Mouse (Mus musculus): ENCODE results near the gene Gm45062. TPM values are rescaled to one million over a fixed set of nuclear protein-coding genes. Genes with fewer than 3 reads are reported as not detected.

The Gm45062 gene
- polyA plus RNA-seq, 1 experiment from 2014 or later, result 10.6 TPM

GRCm38 (mm10) chr6:8275098-8275497 lies 15.8 kb downstream of the Gm45062 start:
- Histone ChIP-seq H3K27ac (peak overlapping the region; percentile 32; the same call in 1 of the 2 replicates), H3K4me3 (replicated peaks; ENCODE audit: low read length) (no peak overlapping the region), H3K9ac (no peak overlapping the region), H3K4me1 (replicated peaks; ENCODE audit: control insufficient read depth, insufficient read depth, low read length) (no peaks in the 10 kb centered on the region), H3K4me2 (replicated peaks) (no peak overlapping the region), H3K27me3 (ENCODE audit: control insufficient read depth, insufficient read depth, low read length) (no peaks in the 10 kb centered on the region), H3K36me3 (replicated peaks; ENCODE audit: control insufficient read depth, insufficient read depth) (peaks cover 17% of the 10 kb centered on the region), H3K9me3 (ENCODE audit: control insufficient read depth, low read length) (no peaks in the 10 kb centered on the region)
- peak; percentile 86 for DNase-seq (ENCODE audit: low spot score)
- ATAC-seq (ENCODE audit: low FRiP score), result peak; percentile 57; the same call in 1 of the 2 replicates
- WGBS, result 8% methylated on average over 1 of the region's 1 CpGs

GRCm38 (mm10) chr6:8276431-8276830 lies 17.2 kb downstream of the Gm45062 start:
- H3K4me3 ChIP-seq (replicated peaks; ENCODE audit: low read length), result no peak overlapping the region
- no peak for DNase-seq (ENCODE audit: low spot score)
- peaks cover 7% of the 10 kb centered on the region for H3K36me3 ChIP-seq (replicated peaks; ENCODE audit: control insufficient read depth, insufficient read depth)
- no peaks in the 10 kb centered on the region for H3K9me3 ChIP-seq (ENCODE audit: control insufficient read depth, low read length)
- no peak overlapping the region for H3K27ac ChIP-seq
- WGBS, result 93% methylated on average over 4 of the region's 4 CpGs
- no peak overlapping the region for H3K4me2 ChIP-seq (replicated peaks)
- no peaks in the 10 kb centered on the region for H3K27me3 ChIP-seq (ENCODE audit: control insufficient read depth, insufficient read depth, low read length)
- no peak overlapping the region for H3K9ac ChIP-seq
- no peak for ATAC-seq (ENCODE audit: low FRiP score)
- no peaks in the 10 kb centered on the region for H3K4me1 ChIP-seq (replicated peaks; ENCODE audit: control insufficient read depth, insufficient read depth, low read length)

- no peaks in the 10 kb centered on the region for H3K9me3 ChIP-seq (ENCODE audit: control insufficient read depth, low read length)
- no peaks in the 10 kb centered on the region for H3K27me3 ChIP-seq (ENCODE audit: control insufficient read depth, insufficient read depth, low read length)
- H3K4me1 ChIP-seq (replicated peaks; ENCODE audit: control insufficient read depth, insufficient read depth, low read length), result no peaks in the 10 kb centered on the region
- no peak overlapping the region for H3K27ac ChIP-seq
- no peaks in the 10 kb centered on the region for H3K36me3 ChIP-seq (replicated peaks; ENCODE audit: control insufficient read depth, insufficient read depth)
- ATAC-seq (ENCODE audit: low FRiP score), result no peak
- H3K4me2 ChIP-seq (replicated peaks), result no peak overlapping the region
- no peak overlapping the region for H3K4me3 ChIP-seq (replicated peaks; ENCODE audit: low read length)
- DNase-seq (ENCODE audit: low spot score), result no peak
- H3K9ac ChIP-seq, result no peak overlapping the region
- 73% methylated on average over 5 of the region's 5 CpGs for WGBS
Observed at GRCm38 (mm10) chr6:8278426-8279002, 19.3 kb downstream of the Gm45062 start.

- WGBS, result 82% methylated on average over 4 of the region's 4 CpGs
- no peak overlapping the region for H3K27ac ChIP-seq
- H3K9me3 ChIP-seq (ENCODE audit: control insufficient read depth, low read length), result no peaks in the 10 kb centered on the region
- DNase-seq (ENCODE audit: low spot score) (no peak), ATAC-seq (ENCODE audit: low FRiP score) (no peak)
- no peak overlapping the region for H3K9ac ChIP-seq
- H3K27me3 ChIP-seq (ENCODE audit: control insufficient read depth, insufficient read depth, low read length), result no peaks in the 10 kb centered on the region
- no peak overlapping the region for H3K4me3 ChIP-seq (replicated peaks; ENCODE audit: low read length)
- no peaks in the 10 kb centered on the region for H3K4me1 ChIP-seq (replicated peaks; ENCODE audit: control insufficient read depth, insufficient read depth, low read length)
- H3K36me3 ChIP-seq (replicated peaks; ENCODE audit: control insufficient read depth, insufficient read depth), result no peaks in the 10 kb centered on the region
- H3K4me2 ChIP-seq (replicated peaks), result no peak overlapping the region
Observed at GRCm38 (mm10) chr6:8283255-8283654, 24.0 kb downstream of the Gm45062 start.

GRCm38 (mm10) chr6:8285401-8285960 lies 26.2 kb downstream of the Gm45062 start:
- H3K4me2 ChIP-seq (replicated peaks), result no peak overlapping the region
- no peaks in the 10 kb centered on the region for H3K4me1 ChIP-seq (replicated peaks; ENCODE audit: control insufficient read depth, insufficient read depth, low read length)

GRCm38 (mm10) chr6:8286146-8286545 lies 26.9 kb downstream of the Gm45062 start:
- no peak overlapping the region for H3K4me2 ChIP-seq (replicated peaks)
- no peak for DNase-seq (ENCODE audit: low spot score)
- 97% methylated on average over 3 of the region's 3 CpGs for WGBS
- H3K9ac ChIP-seq, result no peak overlapping the region
- H3K4me3 ChIP-seq (replicated peaks; ENCODE audit: low read length), result no peak overlapping the region
- no peaks in the 10 kb centered on the region for H3K36me3 ChIP-seq (replicated peaks; ENCODE audit: control insufficient read depth, insufficient read depth)
- no peak overlapping the region for H3K27ac ChIP-seq
- H3K9me3 ChIP-seq (ENCODE audit: control insufficient read depth, low read length), result no peaks in the 10 kb centered on the region
- no peak for ATAC-seq (ENCODE audit: low FRiP score)
- no peaks in the 10 kb centered on the region for H3K4me1 ChIP-seq (replicated peaks; ENCODE audit: control insufficient read depth, insufficient read depth, low read length)
- no peaks in the 10 kb centered on the region for H3K27me3 ChIP-seq (ENCODE audit: control insufficient read depth, insufficient read depth, low read length)

More at GRCm38 (mm10) chr6:8285401-8285960, 26.2 kb downstream of the Gm45062 start:
- H3K9me3 ChIP-seq (ENCODE audit: control insufficient read depth, low read length), result no peaks in the 10 kb centered on the region
- H3K9ac ChIP-seq, result no peak overlapping the region
- DNase-seq (ENCODE audit: low spot score), result no peak
- 77% methylated on average over 3 of the region's 3 CpGs for WGBS
- no peak overlapping the region for H3K27ac ChIP-seq
- no peaks in the 10 kb centered on the region for H3K36me3 ChIP-seq (replicated peaks; ENCODE audit: control insufficient read depth, insufficient read depth)
- no peak for ATAC-seq (ENCODE audit: low FRiP score)
- H3K27me3 ChIP-seq (ENCODE audit: control insufficient read depth, insufficient read depth, low read length), result no peaks in the 10 kb centered on the region
- no peak overlapping the region for H3K4me3 ChIP-seq (replicated peaks; ENCODE audit: low read length)

GRCm38 (mm10) chr6:8288755-8289580 lies 29.7 kb downstream of the Gm45062 start:
- H3K36me3 ChIP-seq (replicated peaks; ENCODE audit: control insufficient read depth, insufficient read depth), result no peaks in the 10 kb centered on the region
- no peaks in the 10 kb centered on the region for H3K27me3 ChIP-seq (ENCODE audit: control insufficient read depth, insufficient read depth, low read length)
- ATAC-seq (ENCODE audit: low FRiP score), result no peak
- H3K4me3 ChIP-seq (replicated peaks; ENCODE audit: low read length), result no peak overlapping the region
- H3K9me3 ChIP-seq (ENCODE audit: control insufficient read depth, low read length), result no peaks in the 10 kb centered on the region
- H3K27ac ChIP-seq, result no peak overlapping the region
- WGBS, result 86% methylated on average over 4 of the region's 4 CpGs
- H3K9ac ChIP-seq, result no peak overlapping the region
- no peaks in the 10 kb centered on the region for H3K4me1 ChIP-seq (replicated peaks; ENCODE audit: control insufficient read depth, insufficient read depth, low read length)
- H3K4me2 ChIP-seq (replicated peaks), result no peak overlapping the region
- DNase-seq (ENCODE audit: low spot score), result no peak

- Histone ChIP-seq H3K4me1 (replicated peaks; ENCODE audit: control insufficient read depth, insufficient read depth, low read length) (no peaks in the 10 kb centered on the region), H3K4me3 (replicated peaks; ENCODE audit: low read length) (no peak overlapping the region), H3K9ac (no peak overlapping the region), H3K4me2 (replicated peaks) (no peak overlapping the region), H3K27ac (no peak overlapping the region), H3K9me3 (ENCODE audit: control insufficient read depth, low read length) (no peaks in the 10 kb centered on the region), H3K36me3 (replicated peaks; ENCODE audit: control insufficient read depth, insufficient read depth) (no peaks in the 10 kb centered on the region), H3K27me3 (ENCODE audit: control insufficient read depth, insufficient read depth, low read length) (no peaks in the 10 kb centered on the region)
- DNase-seq (ENCODE audit: low spot score) (no peak), ATAC-seq (ENCODE audit: low FRiP score) (no peak)
- WGBS, result 76% methylated on average over 4 of the region's 4 CpGs
Observed at GRCm38 (mm10) chr6:8294048-8294784, 35.0 kb downstream of the Gm45062 start.
